Mouse (Mus musculus) heart, embryonic 16.5 days (tissue): Measurements from ENCODE around the gene Ppp1r12b. TPM values are rescaled to one million over a fixed set of nuclear protein-coding genes. Genes with fewer than 3 reads are reported as not detected.

ENCODE experiments used
- ATAC-seq: fragments of 200-750 bp; cut with Nextera tagmentation; replicated peaks from 2 replicates; pipeline ENCODE4 v1.8.0; 2017; ENCODE audit warnings: moderate number of reproducible peaks; ENCODE audit not compliant: insufficient read depth, low FRiP score; ENCODE audit errors: extremely low read depth
- H3K27ac ChIP-seq: fragments of 300-500 bp; sonication (generic); 2 replicates; pipeline ENCODE4 v1.5.1; 2014; ENCODE audit warnings: mild to moderate bottlenecking, low read length, control low read depth, moderate library complexity
- H3K27me3 ChIP-seq: fragments of 300-500 bp; sonication (generic); 2 replicates; pipeline ENCODE4 v1.6.1; 2014; ENCODE audit warnings: low read length, mixed read lengths; ENCODE audit not compliant: control insufficient read depth, insufficient read depth
- H3K36me3 ChIP-seq: fragments of 300-500 bp; sonication (generic); 2 replicates; pipeline ENCODE4 v1.6.1; 2014; ENCODE audit not compliant: control insufficient read depth, insufficient read depth
- H3K4me1 ChIP-seq: fragments of 300-500 bp; sonication (generic); 2 replicates; pipeline ENCODE4 v1.6.1; 2014; ENCODE audit warnings: low read length, mixed read lengths; ENCODE audit not compliant: control insufficient read depth, insufficient read depth
- H3K4me2 ChIP-seq: fragments of 300-500 bp; sonication (generic); 2 replicates; pipeline ENCODE4 v1.6.1; 2014; ENCODE audit warnings: low read depth, mild to moderate bottlenecking, control low read depth, low read length
- H3K4me3 ChIP-seq: fragments of 300-500 bp; sonication (generic); 2 replicates; pipeline ENCODE4 v1.5.1; 2014; ENCODE audit warnings: mild to moderate bottlenecking, control low read depth, low read length
- H3K9ac ChIP-seq: fragments of 300-500 bp; sonication (generic); 2 replicates; pipeline ENCODE4 v1.6.1; 2014; ENCODE audit warnings: low read length, control low read depth
- H3K9me3 ChIP-seq: fragments of 300-500 bp; sonication (generic); replicated peaks from 2 replicates; pipeline ENCODE4 v1.6.1; 2016; ENCODE audit warnings: low read length; ENCODE audit not compliant: control insufficient read depth
- WGBS: fragments of 180-500 bp; shearing (Covaris S2); extraction: QIAGEN DNeasy Blood & Tissue Kit; methylation state at CpG from one replicate; pipeline ENCODE4 v1.1.7; 2014; 5-methylcytosine and 5-hydroxymethylcytosine counted together
- polyA plus RNA-seq: library from polyadenylated mRNA; unstranded; fragments of >200 nt; fragmentation: Nextera tagmentation; extraction: Ambion mirVana; gene quantifications from 2 replicates; pipeline ENCODE4 v1.2.1, GENCODE M21; 2015

The Ppp1r12b gene
- polyA plus RNA-seq, 1 experiment from 2014 or later: 24.2 TPM

GRCm38 (mm10) chr1:134753751-134754630, 201.8 kb downstream of the Ppp1r12b start:
- H3K4me2 ChIP-seq: no peak overlapping the region
- no peak overlapping the region for H3K4me3 ChIP-seq
- WGBS: 38% methylated on average over 13 of the region's 13 CpGs
- ATAC-seq: peak; percentile 65
- H3K4me1 ChIP-seq: peaks cover 37% of the 10 kb centered on the region
- H3K9ac ChIP-seq: no peak overlapping the region
- no peaks in the 10 kb centered on the region for H3K36me3 ChIP-seq
- no peaks in the 10 kb centered on the region for H3K9me3 ChIP-seq
- H3K27me3 ChIP-seq: no peaks in the 10 kb centered on the region
- peak overlapping the region; percentile 72 for H3K27ac ChIP-seq

DNA sequence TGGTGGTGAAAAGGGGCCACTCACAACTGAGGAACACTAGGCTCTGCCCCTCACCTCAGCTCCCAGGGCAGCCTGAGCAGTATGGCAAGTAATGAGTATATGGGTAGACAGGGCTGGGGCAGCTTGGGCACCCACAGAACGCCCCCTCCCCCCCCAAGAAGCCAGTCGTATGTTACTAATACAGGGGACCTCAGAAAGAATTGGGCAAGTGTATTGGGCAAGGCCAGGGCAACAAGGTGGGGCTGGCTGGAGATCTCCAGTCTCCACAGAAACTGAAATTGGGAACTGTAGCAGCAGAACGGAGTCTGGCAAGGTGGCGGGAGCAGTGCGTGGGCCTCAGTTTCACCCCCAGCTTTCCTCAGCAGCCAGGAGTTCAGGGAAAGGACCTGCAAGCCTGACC, 203.3 kb downstream of the Ppp1r12b start:
- no peak overlapping the region for H3K9ac ChIP-seq
- no peak overlapping the region for H3K27ac ChIP-seq
- no peak for ATAC-seq
- WGBS: 90% methylated on average over 5 of the region's 5 CpGs
- peaks cover 38% of the 10 kb centered on the region for H3K4me1 ChIP-seq
- no peaks in the 10 kb centered on the region for H3K9me3 ChIP-seq
- H3K4me3 ChIP-seq: no peak overlapping the region
- no peaks in the 10 kb centered on the region for H3K36me3 ChIP-seq
- H3K27me3 ChIP-seq: no peaks in the 10 kb centered on the region
- no peak overlapping the region for H3K4me2 ChIP-seq

GRCm38 (mm10) chr1:134749889-134750288, 205.9 kb downstream of the Ppp1r12b start:
- Histone ChIP-seq H3K27ac (no peak overlapping the region; the same call in 1 of the 2 replicates), H3K36me3 (no peaks in the 10 kb centered on the region), H3K9ac (no peak overlapping the region), H3K4me3 (no peak overlapping the region), H3K4me1 (peaks cover 33% of the 10 kb centered on the region), H3K27me3 (no peaks in the 10 kb centered on the region), H3K9me3 (no peaks in the 10 kb centered on the region), H3K4me2 (no peak overlapping the region)
- ATAC-seq: peak; percentile 42; the same call in 1 of the 2 replicates
- 38% methylated on average over 7 of the region's 7 CpGs for WGBS

DNA sequence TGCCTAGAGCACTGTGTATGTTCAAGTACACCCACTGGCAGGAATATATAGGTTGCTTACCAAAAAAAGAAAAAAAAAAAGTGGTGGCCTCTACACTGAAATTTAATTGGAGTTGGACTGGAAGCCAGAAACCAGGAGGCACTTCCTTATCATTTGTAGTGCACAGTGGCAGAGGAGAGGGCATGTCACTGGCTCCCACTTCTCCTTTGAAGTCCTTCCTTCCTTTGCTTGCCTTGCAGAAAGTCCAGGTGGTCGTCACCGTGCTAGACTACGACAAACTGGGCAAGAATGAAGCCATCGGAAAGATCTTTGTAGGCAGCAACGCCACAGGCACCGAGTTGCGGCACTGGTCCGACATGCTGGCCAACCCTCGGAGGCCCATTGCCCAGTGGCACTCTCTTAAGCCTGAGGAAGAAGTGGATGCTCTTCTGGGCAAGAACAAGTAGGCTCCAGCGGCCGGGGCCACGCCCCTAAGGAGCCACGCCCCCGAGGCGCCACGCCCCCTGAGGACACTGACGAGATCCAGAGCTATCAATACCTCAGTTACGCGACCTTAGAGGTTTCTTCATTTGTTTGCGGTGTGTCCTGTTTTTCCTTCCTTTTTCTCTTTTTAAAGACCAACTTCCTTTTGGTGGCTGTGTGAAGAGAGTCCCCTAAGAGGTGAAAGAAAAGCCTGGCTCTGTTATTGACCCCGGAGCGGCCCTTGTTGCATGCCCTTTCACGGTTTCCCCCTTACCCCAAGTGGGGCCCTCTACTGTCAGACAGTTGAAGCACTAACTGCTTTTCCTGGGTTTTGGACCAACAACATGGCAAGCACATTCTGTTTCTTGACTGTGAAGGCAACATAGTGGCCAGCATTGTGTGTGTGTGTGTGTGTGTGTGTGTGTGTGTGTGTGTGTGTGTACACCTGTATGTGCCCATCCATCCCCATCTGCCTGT, 208.2 kb downstream of the Ppp1r12b start:
- Histone ChIP-seq H3K36me3 (no peaks in the 10 kb centered on the region), H3K9ac (no peak overlapping the region), H3K9me3 (no peaks in the 10 kb centered on the region), H3K27me3 (no peaks in the 10 kb centered on the region), H3K4me1 (peaks cover 14% of the 10 kb centered on the region), H3K4me3 (0 out of 2 replicates have a peak overlapping the region, but pooled peaks have one; percentile 15), H3K4me2 (peak overlapping the region; percentile 42), H3K27ac (no peak overlapping the region)
- 21% methylated on average over 23 of the region's 23 CpGs for WGBS
- no peak for ATAC-seq

- Histone ChIP-seq H3K4me1 (peaks cover 14% of the 10 kb centered on the region), H3K9ac (no peak overlapping the region), H3K27me3 (no peaks in the 10 kb centered on the region), H3K36me3 (no peaks in the 10 kb centered on the region), H3K9me3 (no peaks in the 10 kb centered on the region), H3K4me2 (peak overlapping the region; percentile 23; the same call in 1 of the 2 replicates), H3K4me3 (no peak overlapping the region), H3K27ac (no peak overlapping the region)
- no peak for ATAC-seq
- 44% methylated on average over 6 of the region's 6 CpGs for WGBS
These were observed 210.1 kb downstream of the Ppp1r12b start for GRCm38 (mm10) chr1:134745648-134746047.

GRCm38 (mm10) chr1:134741946-134742661, 213.6 kb downstream of the Ppp1r12b start:
- Histone ChIP-seq H3K36me3 (no peaks in the 10 kb centered on the region), H3K4me3 (no peak overlapping the region), H3K9me3 (no peaks in the 10 kb centered on the region), H3K27me3 (no peaks in the 10 kb centered on the region), H3K9ac (no peak overlapping the region), H3K4me2 (no peak overlapping the region), H3K27ac (no peak overlapping the region), H3K4me1 (no peaks in the 10 kb centered on the region; the same call in 1 of the 2 replicates)
- 61% methylated on average over 7 of the region's 7 CpGs for WGBS
- no peak for ATAC-seq

DNA sequence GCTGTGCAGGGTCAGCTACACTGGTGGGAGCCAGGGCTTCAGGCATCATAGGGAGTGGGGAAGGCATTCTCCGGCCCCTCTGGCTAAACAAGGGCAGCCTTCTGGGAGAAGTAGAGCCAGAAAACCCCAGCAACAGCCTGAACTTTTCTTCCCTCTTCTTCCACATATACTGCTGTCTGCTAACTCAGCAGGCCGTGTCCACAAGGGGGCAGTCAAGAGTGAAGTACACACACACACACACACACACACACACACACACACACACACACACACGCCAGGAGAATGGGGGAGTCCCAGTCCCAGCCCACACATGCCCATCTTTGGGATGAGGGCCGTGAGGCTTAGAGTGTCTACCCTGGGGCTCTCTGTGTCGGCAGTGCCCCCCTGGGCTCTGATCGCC, 214.3 kb downstream of the Ppp1r12b start:
- Histone ChIP-seq H3K9me3 (no peaks in the 10 kb centered on the region), H3K27me3 (no peaks in the 10 kb centered on the region), H3K4me1 (no peaks in the 10 kb centered on the region), H3K36me3 (no peaks in the 10 kb centered on the region), H3K27ac (no peak overlapping the region), H3K4me3 (no peak overlapping the region), H3K4me2 (no peak overlapping the region), H3K9ac (no peak overlapping the region)
- ATAC-seq: no peak
- 58% methylated on average over 6 of the region's 6 CpGs for WGBS

GRCm38 (mm10) chr1:134737463-134737862, 218.3 kb downstream of the Ppp1r12b start:
- Histone ChIP-seq H3K27ac (no peak overlapping the region), H3K9me3 (0 out of 2 replicates have a peak, but pooled peaks cover 1% of the 10 kb centered on the region), H3K36me3 (no peaks in the 10 kb centered on the region), H3K27me3 (no peaks in the 10 kb centered on the region), H3K4me2 (no peak overlapping the region), H3K4me3 (no peak overlapping the region), H3K9ac (no peak overlapping the region), H3K4me1 (no peaks in the 10 kb centered on the region)
- ATAC-seq: no peak
- WGBS: 67% methylated on average over 9 of the region's 9 CpGs
